In genomic region chr19:6166750-6167149, GRCm38 (mm10) we compare ENCODE assay signal across 26 mouse cellular contexts. TPM values are rescaled to one million over a fixed set of nuclear protein-coding genes. Genes with fewer than 3 reads are reported as not detected.
DNase-seq lines count a peak whose midpoint lies in the region; ATAC-seq and TF ChIP-seq lines count a peak whose summit lies in the region.
"Had no signal": no experiment of that assay in that cellular context is flagged by ENCODE, and none has a peak within 500 bp of the region (broad histone marks: within the 10 kb centered on the region; RNA-seq: fewer than 3 reads in every experiment).

No protein-coding gene starts in this region.

- H3K9me3 ChIP-seq in midbrain, embryonic 14.5 days (ENCODE audit: control insufficient read depth, low read length) = no peaks in the 10 kb centered on the region
- H3K9me3 ChIP-seq: heart, embryonic 13.5 days; hindbrain, embryonic 15.5 days; intestine, embryonic 15.5 days; limb, embryonic 12.5 days; midbrain, embryonic 10.5 days; neural tube, embryonic 13.5 days had no signal

- no peak overlapping the region for H3K9ac ChIP-seq in midbrain, embryonic 14.5 days (replicated peaks; ENCODE audit: low read length)
- H3K9ac ChIP-seq: forebrain, postnatal 0 days; heart, embryonic 13.5 days; hindbrain, embryonic 15.5 days; intestine, embryonic 15.5 days; limb, embryonic 12.5 days; neural tube, embryonic 13.5 days had no signal

- no peaks in the 10 kb centered on the region for H3K4me1 ChIP-seq in kidney, adult 2 months (ENCODE audit: control insufficient read depth, insufficient read depth, low read length)
- H3K4me1 ChIP-seq in thymus, adult 2 months (replicated peaks; ENCODE audit: control insufficient read depth, insufficient read depth, low read length) = no peaks in the 10 kb centered on the region
- H3K4me1 ChIP-seq in bone marrow, adult 2 months (ENCODE audit: control insufficient read depth, insufficient read depth, low read length) = no peaks in the 10 kb centered on the region
- no peaks in the 10 kb centered on the region for H3K4me1 ChIP-seq in midbrain, embryonic 14.5 days (ENCODE audit: control insufficient read depth, insufficient read depth, low read length)
- H3K4me1 ChIP-seq: heart, embryonic 13.5 days; hindbrain, embryonic 15.5 days; limb, embryonic 12.5 days; midbrain, embryonic 10.5 days; neural tube, embryonic 13.5 days had no signal

- no peak for DNase-seq in kidney, adult 2 months
- no peak for DNase-seq in kidney, postnatal 4 days
- DNase-seq in thymus, adult 2 months = no peak
- DNase-seq in thymus, postnatal 4 days = no peak
- DNase-seq in midbrain, embryonic 14.5 days = no peak
- no peak for DNase-seq in adipocyte (ENCODE audit: low spot score)
- DNase-seq in adrenal gland, adult 8-10 months = no peak
- DNase-seq: adrenal gland, postnatal 10 days; cerebellum, adult 11-12 months; cerebellum, postnatal 14 days; forebrain, postnatal 0 days; gastrocnemius, adult 2 months; lung, adult 18-20 months; right cerebral cortex, adult 18-20 months had no signal

- TF ChIP-seq CTCF in kidney, adult 2 months (conservative IDR thresholded peaks at IDR 0.05; ENCODE audit: insufficient read depth, insufficient read length, low read depth, low read length) = 0 out of 2 replicates have a peak, but pooled peaks have one; percentile 5
- TF ChIP-seq CTCF in thymus, adult 2 months (IDR thresholded peaks at IDR 0.05; ENCODE audit: borderline replicate concordance, control insufficient read depth, extremely low read depth, insufficient read depth, low read length, poor library complexity) = 0 out of 2 replicates have a peak, but pooled peaks have one; percentile 35
- peak; percentile 16; the same call in 1 of the 2 replicates for TF ChIP-seq CTCF in bone marrow, adult 2 months (IDR thresholded peaks at IDR 0.05; ENCODE audit: control insufficient read depth, insufficient read depth, low read length)

- no peak overlapping the region for H3K4me3 ChIP-seq in kidney, adult 2 months (ENCODE audit: insufficient read depth, low read depth, low read length)
- no peak overlapping the region for H3K4me3 ChIP-seq in thymus, adult 2 months (ENCODE audit: control insufficient read depth, insufficient read depth, low read length)
- H3K4me3 ChIP-seq in bone marrow, adult 2 months (replicated peaks; ENCODE audit: control insufficient read depth, low read depth, low read length) = no peak overlapping the region
- no peak overlapping the region for H3K4me3 ChIP-seq in midbrain, embryonic 14.5 days (replicated peaks; ENCODE audit: low read depth, low read length)
- H3K4me3 ChIP-seq: gastrocnemius, adult 2 months; heart, embryonic 13.5 days; hindbrain, embryonic 15.5 days; intestine, embryonic 15.5 days; limb, embryonic 12.5 days; midbrain, embryonic 10.5 days; neural tube, embryonic 13.5 days had no signal

- no peak for TF ChIP-seq POLR2A in kidney, adult 2 months (IDR thresholded peaks at IDR 0.05; ENCODE audit: low read depth, low read length)
- TF ChIP-seq POLR2A in thymus, adult 2 months (IDR thresholded peaks at IDR 0.05; ENCODE audit: control insufficient read depth, extremely low read depth, insufficient read depth, low read length, poor library complexity) = no peak
- no peak for TF ChIP-seq POLR2A in bone marrow, adult 2 months (IDR thresholded peaks at IDR 0.05; ENCODE audit: borderline replicate concordance, control insufficient read depth, low read depth, low read length)

- H3K4me2 ChIP-seq in midbrain, embryonic 14.5 days (ENCODE audit: low read length) = no peak overlapping the region
- H3K4me2 ChIP-seq: heart, embryonic 13.5 days; hindbrain, embryonic 15.5 days; intestine, embryonic 15.5 days; limb, embryonic 12.5 days; neural tube, embryonic 13.5 days had no signal

- H3K36me3 ChIP-seq in kidney, adult 2 months (ENCODE audit: control insufficient read depth, insufficient read depth, low read length) = no peaks in the 10 kb centered on the region
- no peaks in the 10 kb centered on the region for H3K36me3 ChIP-seq in thymus, adult 2 months (ENCODE audit: control insufficient read depth, insufficient read depth, low read length)
- no peaks in the 10 kb centered on the region for H3K36me3 ChIP-seq in midbrain, embryonic 14.5 days (ENCODE audit: control insufficient read depth, insufficient read depth, low read length)
- H3K36me3 ChIP-seq: heart, embryonic 13.5 days; hindbrain, embryonic 15.5 days; intestine, embryonic 15.5 days; limb, embryonic 12.5 days; midbrain, embryonic 10.5 days; neural tube, embryonic 13.5 days had no signal

- 80% methylated on average over 4 of the region's 4 CpGs for WGBS in kidney, adult 2 months
- 93% methylated on average over 4 of the region's 4 CpGs for WGBS in thymus, adult 2 months
- 89% methylated on average over 4 of the region's 4 CpGs for WGBS in bone marrow, adult 2 months
- WGBS in midbrain, embryonic 14.5 days = 70% methylated on average over 4 of the region's 4 CpGs

- ATAC-seq in midbrain, embryonic 14.5 days (ENCODE audit: low FRiP score, low TSS enrichment) = no peak
- ATAC-seq: forebrain, postnatal 0 days; intestine, embryonic 15.5 days had no signal

- H3K27me3 ChIP-seq in kidney, adult 2 months (replicated peaks; ENCODE audit: control insufficient read depth, insufficient read depth, low read length) = no peaks in the 10 kb centered on the region
- H3K27me3 ChIP-seq in thymus, adult 2 months (ENCODE audit: control insufficient read depth, insufficient read depth, low read length) = no peaks in the 10 kb centered on the region
- no peaks in the 10 kb centered on the region for H3K27me3 ChIP-seq in midbrain, embryonic 14.5 days (ENCODE audit: control insufficient read depth, insufficient read depth, low read length)
- H3K27me3 ChIP-seq: hindbrain, embryonic 15.5 days; intestine, embryonic 15.5 days; neural tube, embryonic 13.5 days had no signal

- no peak overlapping the region for H3K27ac ChIP-seq in kidney, adult 2 months (ENCODE audit: insufficient read depth, low read depth, low read length)
- no peak overlapping the region for H3K27ac ChIP-seq in thymus, adult 2 months (ENCODE audit: control insufficient read depth, insufficient read depth, low read length)
- H3K27ac ChIP-seq in bone marrow, adult 2 months (ENCODE audit: control insufficient read depth, insufficient read depth, low read depth, low read length, poor library complexity) = no peak overlapping the region
- H3K27ac ChIP-seq in midbrain, embryonic 14.5 days (replicated peaks; ENCODE audit: low read depth, low read length) = no peak overlapping the region
- H3K27ac ChIP-seq: gastrocnemius, adult 2 months; heart, embryonic 13.5 days; hindbrain, embryonic 15.5 days; intestine, embryonic 15.5 days; limb, embryonic 12.5 days; macrophage; midbrain, embryonic 10.5 days; neural tube, embryonic 13.5 days had no signal

RNA-seq across cellular contexts. Expression of gene Majin, which starts 17.4 kb away (rescaled TPM):
- 0.16 and 0.28 TPM in 2 replicates for polyA plus RNA-seq in kidney, adult 2 months (2012; rRNA removed)
- 0.23 and 0.57 TPM in 2 replicates for polyA plus RNA-seq in thymus, adult 2 months (2012; rRNA removed)
- polyA plus RNA-seq in bone marrow, adult 2 months (2011; ENCODE audit: insufficient read depth, insufficient read length, low replicate concordance, missing spikeins) = not detected in 2 replicates
- polyA plus RNA-seq in midbrain, embryonic 14.5 days (2014; fragmentation: Nextera tagmentation; extraction: Ambion mirVana) = not detected in 2 replicates
- total RNA-seq in adrenal gland, adult 8-10 months (2022) = 1 to 10 TPM; 2.0 to 4.4 (median 3.5) TPM
- total RNA-seq: forebrain, postnatal 0 days; gastrocnemius, adult 2 months; heart, postnatal 25 days; layer of hippocampus, postnatal 14 days had no signal
- polyA plus RNA-seq: embryonic facial prominence, embryonic 14.5 days; forebrain, postnatal 0 days; heart, embryonic 13.5 days; hindbrain, embryonic 15.5 days; intestine, embryonic 15.5 days; kidney, embryonic 16.5 days; limb, embryonic 12.5 days; midbrain, embryonic 10.5 days; neural tube, embryonic 13.5 days had no signal

RNA-seq across cellular contexts. Expression of gene Arl2, which starts 25.4 kb away (rescaled TPM):
- polyA plus RNA-seq in kidney, adult 2 months (2012; rRNA removed) = 144 and 157 TPM in 2 replicates
- polyA plus RNA-seq in thymus, adult 2 months (2012; rRNA removed) = 96.1 and 119 TPM in 2 replicates
- polyA plus RNA-seq in bone marrow, adult 2 months (2011; ENCODE audit: insufficient read depth, insufficient read length, low replicate concordance, missing spikeins) = 19.6 and 20.5 TPM in 2 replicates
- 104 and 145 TPM in 2 replicates for polyA plus RNA-seq in midbrain, embryonic 14.5 days (2014; fragmentation: Nextera tagmentation; extraction: Ambion mirVana)
- 100 to 1,000 TPM in 2 of 4 experiments, 10 to 100 TPM in 2; 92.7 to 127 (median 112) TPM for total RNA-seq in adrenal gland, adult 8-10 months (2022)

RNA-seq across cellular contexts. Expression of gene Batf2, which starts 26.0 kb away (rescaled TPM):
- 4.8 and 5.5 TPM in 2 replicates for polyA plus RNA-seq in kidney, adult 2 months (2012; rRNA removed)
- polyA plus RNA-seq in thymus, adult 2 months (2012; rRNA removed) = 3.6 and 4.6 TPM in 2 replicates
- 0.93 TPM in 1 of 2 replicates, not detected in the other for polyA plus RNA-seq in bone marrow, adult 2 months (2011; ENCODE audit: insufficient read depth, insufficient read length, low replicate concordance, missing spikeins)
- polyA plus RNA-seq in midbrain, embryonic 14.5 days (2014; fragmentation: Nextera tagmentation; extraction: Ambion mirVana) = 0.25 TPM in 1 of 2 replicates, not detected in the other
- total RNA-seq in adrenal gland, adult 8-10 months (2022) = 1 to 10 TPM; 1.4 to 3.5 (median 2.7) TPM
- total RNA-seq: forebrain, postnatal 0 days had no signal
- polyA plus RNA-seq: forebrain, postnatal 0 days; heart, embryonic 13.5 days; hindbrain, embryonic 15.5 days; limb, embryonic 12.5 days; midbrain, embryonic 10.5 days; neural tube, embryonic 13.5 days had no signal

RNA-seq across cellular contexts. Expression of gene Snx15, which starts 38.6 kb away (rescaled TPM):
- 28.7 and 35.0 TPM in 2 replicates for polyA plus RNA-seq in kidney, adult 2 months (2012; rRNA removed)
- polyA plus RNA-seq in thymus, adult 2 months (2012; rRNA removed) = 80.9 and 86.2 TPM in 2 replicates
- 33.2 and 38.4 TPM in 2 replicates for polyA plus RNA-seq in bone marrow, adult 2 months (2011; ENCODE audit: insufficient read depth, insufficient read length, low replicate concordance, missing spikeins)
- polyA plus RNA-seq in midbrain, embryonic 14.5 days (2014; fragmentation: Nextera tagmentation; extraction: Ambion mirVana) = 49.8 and 67.4 TPM in 2 replicates
- total RNA-seq in adrenal gland, adult 8-10 months (2022) = 10 to 100 TPM; 34.0 to 49.1 (median 37.8) TPM

RNA-seq across cellular contexts. Expression of gene Sac3d1, which starts 48.3 kb away (rescaled TPM):
- polyA plus RNA-seq in kidney, adult 2 months (2012; rRNA removed) = 23.8 and 30.3 TPM in 2 replicates
- polyA plus RNA-seq in thymus, adult 2 months (2012; rRNA removed) = 71.3 and 90.1 TPM in 2 replicates
- 2.5 and 6.0 TPM in 2 replicates for polyA plus RNA-seq in bone marrow, adult 2 months (2011; ENCODE audit: insufficient read depth, insufficient read length, low replicate concordance, missing spikeins)
- 45.8 and 56.6 TPM in 2 replicates for polyA plus RNA-seq in midbrain, embryonic 14.5 days (2014; fragmentation: Nextera tagmentation; extraction: Ambion mirVana)
- total RNA-seq in adrenal gland, adult 8-10 months (2022) = 10 to 100 TPM; 13.7 to 18.9 (median 16.1) TPM
